Mouse (Mus musculus) cerebellum, postnatal 36 days (tissue): ENCODE results near the gene Smurf2.

Source experiments
- DNase-seq, 2 experiments: peaks; one replicate each; pipeline ENCODE4 v3.0.0; 2021 to 2022; ENCODE audit warnings: mixed read lengths in 2 of 2

Gene Smurf2

GRCm38 (mm10) chr11:106905707-106906106, 14.8 kb downstream of the Smurf2 start:
- DNase-seq, result no peak

GRCm38 (mm10) chr11:106899804-106900203, 20.7 kb downstream of the Smurf2 start:
- no peak for DNase-seq

- DNase-seq, result no peak
Observed at GRCm38 (mm10) chr11:106896561-106897168, 23.9 kb downstream of the Smurf2 start.

- no peak for DNase-seq
Observed at GRCm38 (mm10) chr11:106883656-106884055, 36.9 kb downstream of the Smurf2 start.

GRCm38 (mm10) chr11:106872650-106873049, 47.9 kb downstream of the Smurf2 start:
- no peak for DNase-seq

- DNase-seq, result no peak
Observed at GRCm38 (mm10) chr11:106851438-106851837, 69.1 kb downstream of the Smurf2 start.

GRCm38 (mm10) chr11:106842002-106842401, 78.5 kb downstream of the Smurf2 start:
- peak; percentile 39 to 51 for DNase-seq

- no peak for DNase-seq
Observed at GRCm38 (mm10) chr11:106828079-106828478, 92.4 kb downstream of the Smurf2 start.

- no peak for DNase-seq
Observed at GRCm38 (mm10) chr11:106824403-106824802, 96.1 kb downstream of the Smurf2 start.

GRCm38 (mm10) chr11:106823741-106824140, 96.8 kb downstream of the Smurf2 start:
- DNase-seq, result no peak

GRCm38 (mm10) chr11:106822911-106823310, 97.6 kb downstream of the Smurf2 start:
- peak; percentile 89 to 91 for DNase-seq

- DNase-seq, result peak in 1 of 2 experiments; percentile 72
Observed at GRCm38 (mm10) chr11:106822491-106822890, 98.0 kb downstream of the Smurf2 start.

GRCm38 (mm10) chr11:106821397-106821796, 99.1 kb downstream of the Smurf2 start:
- no peak for DNase-seq

- DNase-seq, result peak; percentile 56 to 66
Observed at GRCm38 (mm10) chr11:106820972-106821371, 99.5 kb downstream of the Smurf2 start.

- DNase-seq, result peak in 1 of 2 experiments; percentile 42
Observed at GRCm38 (mm10) chr11:106820252-106820651, 100.3 kb downstream of the Smurf2 start.

- DNase-seq, result peak; percentile 43 to 58
Observed at GRCm38 (mm10) chr11:106819595-106819994, 100.9 kb downstream of the Smurf2 start.

GRCm38 (mm10) chr11:106818341-106818740, 102.2 kb downstream of the Smurf2 start:
- DNase-seq, result no peak

GRCm38 (mm10) chr11:106817808-106818207, 102.7 kb downstream of the Smurf2 start:
- peak; percentile 86 to 87 for DNase-seq

GRCm38 (mm10) chr11:106817156-106817555, 103.4 kb downstream of the Smurf2 start:
- no peak for DNase-seq

GRCm38 (mm10) chr11:106816316-106816715, 104.2 kb downstream of the Smurf2 start:
- DNase-seq, result no peak

- DNase-seq, result no peak
Observed at GRCm38 (mm10) chr11:106815761-106816160, 104.8 kb downstream of the Smurf2 start.

- DNase-seq, result no peak
Observed at GRCm38 (mm10) chr11:106815331-106815730, 105.2 kb downstream of the Smurf2 start.

GRCm38 (mm10) chr11:106814601-106815320, 105.8 kb downstream of the Smurf2 start:
- peak; percentile 87 to 90 for DNase-seq

- no peak for DNase-seq
Observed at GRCm38 (mm10) chr11:106812410-106813136, 107.9 kb downstream of the Smurf2 start.
